Mouse (Mus musculus) embryonic fibroblast, embryonic 13.5 days (primary cell): Measurements from ENCODE around the gene Tm9sf4. TPM values are rescaled to one million over a fixed set of nuclear protein-coding genes. Genes with fewer than 3 reads are reported as not detected.

ENCODE experiments used
- H3K27ac ChIP-seq: 2 replicates; pipeline ENCODE4 v1.5.1; 2012; ENCODE audit warnings: low read length, control low read depth, inconsistent platforms; ENCODE audit not compliant: insufficient read depth
- H3K4me1 ChIP-seq: 2 replicates; pipeline ENCODE4 v1.6.1; 2011; ENCODE audit warnings: low read length; ENCODE audit not compliant: control insufficient read depth, insufficient read depth
- H3K4me3 ChIP-seq: 2 replicates; pipeline ENCODE4 v1.5.1; 2011; ENCODE audit warnings: mild to moderate bottlenecking, control low read depth, low read length; ENCODE audit not compliant: insufficient read depth
- CTCF ChIP-seq: IDR thresholded peaks from 2 replicates; pipeline ENCODE4 v1.5.1; 2011; ENCODE audit warnings: mild to moderate bottlenecking, control low read depth, low read length, moderate library complexity, borderline replicate concordance; ENCODE audit not compliant: insufficient read depth
- POLR2A ChIP-seq: IDR thresholded peaks from 2 replicates; pipeline ENCODE4 v1.6.1; 2011; ENCODE audit warnings: low read depth, mild to moderate bottlenecking, control low read depth, low read length, moderate library complexity
- polyA plus RNA-seq: library from polyadenylated mRNA; stranded (reverse); fragments of >200 nt; gene quantifications from 2 replicates; pipeline ENCODE4 v1.2.4, GENCODE M21; 2011; ENCODE audit warnings: low read depth; ENCODE audit not compliant: missing spikeins, insufficient read length

Gene Tm9sf4
- polyA plus RNA-seq, 1 experiment: 114 TPM

DNA sequence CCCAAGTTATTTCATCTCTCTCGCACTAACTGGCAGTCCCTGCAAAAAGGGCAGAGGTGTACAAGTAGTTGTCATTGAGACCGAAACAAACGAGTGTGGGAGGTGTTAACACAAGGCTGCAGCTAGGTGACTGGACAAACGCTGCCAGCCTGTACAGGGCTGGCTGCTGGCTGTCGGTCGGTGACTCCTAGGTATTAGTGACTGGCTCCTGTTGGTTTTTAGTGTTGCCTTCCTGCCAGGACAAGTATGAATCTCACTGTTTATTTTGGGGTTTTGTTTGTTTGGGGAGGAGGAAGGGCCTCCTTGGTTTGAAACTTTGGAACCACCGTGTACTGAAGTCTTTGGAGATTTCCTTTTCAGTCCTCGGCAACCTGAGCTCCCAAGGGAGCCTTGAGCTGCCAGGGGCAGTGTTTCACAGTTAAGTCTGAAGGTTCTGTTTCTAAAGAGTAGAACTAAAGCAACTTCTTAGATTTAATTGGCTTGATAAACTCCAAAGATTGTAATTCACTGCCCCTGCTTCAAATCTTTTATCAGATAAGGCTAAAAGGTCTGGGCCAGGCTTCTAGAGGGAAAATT, 15.0 kb downstream of the Tm9sf4 start:
- TF ChIP-seq POLR2A: no peak
- no peak for TF ChIP-seq CTCF
- Histone ChIP-seq H3K27ac (no peak overlapping the region), H3K4me1 (peaks cover 14% of the 10 kb centered on the region; the same call in 1 of the 2 replicates), H3K4me3 (no peak overlapping the region)

DNA sequence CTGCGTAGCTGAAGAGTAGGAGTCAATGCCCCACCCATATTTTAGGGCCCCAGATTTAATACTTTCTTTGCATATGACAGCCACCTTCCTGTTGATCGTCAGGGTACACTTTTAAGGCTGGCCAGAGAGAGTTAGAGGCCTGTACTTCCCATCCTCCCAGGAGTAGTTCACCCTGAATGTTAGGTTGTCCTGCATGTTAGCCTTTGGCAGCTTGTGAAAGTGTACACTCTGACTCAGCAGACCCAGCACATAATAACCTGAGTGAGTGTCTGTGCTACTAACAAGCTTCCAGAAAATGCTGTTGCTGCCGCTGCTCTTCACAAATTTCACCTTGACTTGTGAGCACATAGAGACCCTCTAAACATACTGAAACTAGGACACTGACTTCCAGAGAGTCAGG, 16.1 kb downstream of the Tm9sf4 start:
- no peak overlapping the region for H3K27ac ChIP-seq
- no peak for TF ChIP-seq POLR2A
- no peak for TF ChIP-seq CTCF
- peaks cover 14% of the 10 kb centered on the region; the same call in 1 of the 2 replicates for H3K4me1 ChIP-seq
- H3K4me3 ChIP-seq: no peak overlapping the region

DNA sequence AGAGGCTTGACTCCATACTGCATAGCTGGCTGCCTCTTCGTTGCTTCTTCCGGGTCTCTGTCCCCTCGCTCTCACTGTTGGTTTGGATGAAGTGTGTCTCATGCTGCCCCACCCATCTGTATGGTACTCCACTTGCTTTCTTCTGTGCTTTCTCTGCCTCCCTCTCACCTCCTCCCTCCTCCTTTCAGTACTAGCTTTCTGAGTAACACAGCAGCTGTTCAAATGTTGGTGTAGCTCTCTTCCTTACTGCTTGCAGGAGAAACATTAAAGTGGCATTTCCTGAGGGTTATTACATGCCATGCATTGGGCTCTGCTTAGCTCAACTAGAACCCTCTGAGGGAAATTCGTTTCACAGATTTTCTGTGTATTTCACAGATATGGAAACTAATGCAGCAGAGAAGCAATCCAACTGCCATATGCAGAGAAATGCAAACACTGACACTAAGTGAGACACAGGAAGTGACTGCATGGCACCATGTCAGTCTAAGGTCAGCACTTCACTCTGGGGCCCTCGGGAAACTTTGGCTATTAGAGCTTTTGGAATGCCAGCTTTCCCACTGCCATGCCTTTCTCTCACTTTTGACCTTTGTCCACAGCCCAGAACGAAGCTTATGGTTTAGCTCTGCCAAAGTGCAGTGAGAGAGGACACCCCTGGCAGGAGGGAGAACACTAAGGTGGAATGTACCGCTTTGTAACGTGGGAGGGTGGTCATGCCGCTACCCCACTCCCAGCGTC, 18.2 kb downstream of the Tm9sf4 start:
- TF ChIP-seq POLR2A (no peak), CTCF (no peak)
- H3K4me3 ChIP-seq: no peak overlapping the region
- peak overlapping the region; percentile 6; the same call in 1 of the 2 replicates for H3K27ac ChIP-seq
- peaks cover 14% of the 10 kb centered on the region; the same call in 1 of the 2 replicates for H3K4me1 ChIP-seq

DNA sequence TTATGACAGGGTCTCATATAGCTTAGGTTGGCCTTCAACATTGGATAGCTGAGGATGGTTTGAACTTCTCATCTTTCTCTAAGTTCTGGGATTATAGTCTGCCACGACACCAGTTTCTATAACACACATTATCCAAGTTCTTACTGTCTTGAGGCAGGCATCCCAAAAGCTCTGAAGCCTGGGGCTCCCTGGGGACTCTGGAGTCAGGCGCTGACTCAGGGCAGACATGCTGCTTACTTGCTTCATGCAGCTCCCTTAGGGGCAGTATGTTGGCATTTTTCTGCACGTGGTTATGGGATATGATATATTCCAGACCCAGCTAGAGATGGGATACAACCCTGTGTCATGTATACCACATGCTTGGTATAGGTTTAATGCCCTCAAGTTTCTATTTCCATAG, 18.9 kb downstream of the Tm9sf4 start:
- peaks cover 14% of the 10 kb centered on the region; the same call in 1 of the 2 replicates for H3K4me1 ChIP-seq
- no peak overlapping the region for H3K27ac ChIP-seq
- H3K4me3 ChIP-seq: no peak overlapping the region
- TF ChIP-seq CTCF (no peak), POLR2A (no peak)

DNA sequence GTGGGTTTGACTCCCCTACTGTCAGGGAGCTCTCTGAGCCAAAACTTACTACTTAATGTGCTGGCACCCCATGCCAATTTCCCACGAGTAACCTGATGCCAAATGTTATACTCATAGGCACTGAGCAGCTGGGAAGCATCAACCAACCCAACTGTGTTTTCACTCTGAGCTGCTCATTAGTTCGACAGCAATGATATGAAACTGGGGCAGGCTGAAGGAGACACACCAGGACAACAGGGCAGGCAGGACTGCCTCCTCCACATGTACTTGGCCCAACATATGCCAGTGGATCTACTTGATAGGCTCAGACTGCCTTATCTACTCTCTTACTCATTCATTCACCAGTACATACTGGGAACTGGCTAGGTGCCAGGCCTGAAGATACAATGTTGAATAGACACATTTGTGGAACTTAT, 25.1 kb downstream of the Tm9sf4 start:
- no peak for TF ChIP-seq POLR2A
- no peak for TF ChIP-seq CTCF
- Histone ChIP-seq H3K27ac (no peak overlapping the region), H3K4me3 (no peak overlapping the region), H3K4me1 (no peaks in the 10 kb centered on the region)

DNA sequence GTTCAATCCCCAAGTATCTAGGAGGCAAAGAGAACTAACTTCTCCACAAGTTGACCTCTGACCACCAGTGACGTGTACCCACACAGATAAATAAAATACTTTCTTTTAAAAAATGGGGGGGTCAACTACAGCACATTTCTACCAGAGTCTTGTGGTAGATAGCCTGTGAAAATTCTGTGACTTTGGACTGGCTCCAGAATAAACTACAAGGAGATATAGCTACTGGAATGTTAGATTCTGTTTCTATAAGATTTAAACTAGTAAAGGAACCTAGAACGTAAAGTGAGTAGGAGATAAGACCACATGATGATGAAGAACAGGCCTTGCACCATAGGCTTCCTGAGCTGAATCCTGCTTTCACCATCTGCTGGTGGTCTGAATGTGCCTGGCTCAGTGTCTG, 26.7 kb downstream of the Tm9sf4 start:
- H3K4me1 ChIP-seq: no peaks in the 10 kb centered on the region
- TF ChIP-seq POLR2A (no peak), CTCF (no peak)
- H3K27ac ChIP-seq: no peak overlapping the region
- no peak overlapping the region for H3K4me3 ChIP-seq

DNA sequence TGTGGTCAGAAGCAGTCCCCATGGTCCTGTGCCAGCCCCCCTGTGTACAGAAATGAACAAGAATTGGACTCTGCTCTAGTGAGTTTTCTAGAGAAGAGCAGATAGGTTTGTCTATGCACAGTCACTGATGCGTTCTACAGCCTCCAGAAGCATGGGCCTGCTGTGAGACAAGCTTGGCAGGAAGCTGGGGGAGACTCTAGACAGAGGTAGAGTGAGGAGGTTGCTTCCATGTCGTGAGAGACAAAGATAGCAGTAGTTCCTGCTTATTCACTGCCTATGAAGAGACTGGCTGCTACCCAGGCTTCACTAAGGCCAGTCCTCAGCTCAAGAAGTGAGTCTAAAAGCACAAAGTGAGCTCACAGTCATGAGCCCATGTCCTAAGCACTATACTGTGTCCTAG, 30.1 kb downstream of the Tm9sf4 start:
- Histone ChIP-seq H3K4me1 (no peaks in the 10 kb centered on the region), H3K27ac (no peak overlapping the region), H3K4me3 (no peak overlapping the region)
- no peak for TF ChIP-seq POLR2A
- TF ChIP-seq CTCF: no peak

DNA sequence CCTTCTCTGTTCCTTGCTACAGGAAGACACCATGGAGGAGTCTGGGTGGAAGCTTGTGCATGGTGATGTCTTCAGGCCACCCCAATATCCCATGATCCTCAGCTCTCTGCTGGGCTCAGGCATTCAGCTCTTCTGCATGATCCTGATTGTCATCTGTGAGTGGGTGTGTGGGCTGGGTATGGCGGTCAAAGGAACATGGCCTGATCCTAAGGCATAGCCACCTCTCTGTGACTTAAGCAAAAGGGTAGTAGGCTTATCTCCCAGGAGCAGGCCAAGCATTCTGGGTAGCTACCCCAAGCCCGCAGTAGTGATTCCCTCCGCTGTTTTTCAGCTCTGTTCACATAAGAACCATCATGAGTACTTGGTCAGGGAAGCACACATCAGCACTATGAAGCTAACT, 33.2 kb downstream of the Tm9sf4 start:
- TF ChIP-seq POLR2A: no peak
- TF ChIP-seq CTCF: no peak
- Histone ChIP-seq H3K27ac (no peak overlapping the region), H3K4me3 (no peak overlapping the region), H3K4me1 (no peaks in the 10 kb centered on the region)

DNA sequence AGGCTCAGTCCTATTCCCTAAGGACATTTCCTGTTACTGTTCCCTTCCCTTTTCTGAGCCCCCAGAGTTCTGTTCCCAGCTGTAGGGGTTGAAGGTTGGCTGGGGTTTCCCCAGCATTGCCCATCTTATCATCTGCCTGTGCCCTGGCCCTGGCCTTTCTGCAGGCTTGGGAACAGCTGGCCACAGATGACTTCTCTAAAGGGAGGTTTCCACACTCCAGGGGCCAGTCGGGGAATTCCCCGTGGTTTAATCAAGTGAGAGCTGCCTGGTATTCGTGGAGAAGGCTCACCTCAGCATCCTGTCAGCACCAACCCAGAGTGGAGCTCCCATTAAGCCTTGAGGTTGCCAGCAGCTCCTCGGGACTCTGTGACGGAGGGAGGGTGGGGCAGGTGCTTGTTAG, 37.4 kb downstream of the Tm9sf4 start:
- TF ChIP-seq POLR2A: no peak
- H3K4me1 ChIP-seq: no peaks in the 10 kb centered on the region
- H3K27ac ChIP-seq: no peak overlapping the region
- no peak overlapping the region for H3K4me3 ChIP-seq

DNA sequence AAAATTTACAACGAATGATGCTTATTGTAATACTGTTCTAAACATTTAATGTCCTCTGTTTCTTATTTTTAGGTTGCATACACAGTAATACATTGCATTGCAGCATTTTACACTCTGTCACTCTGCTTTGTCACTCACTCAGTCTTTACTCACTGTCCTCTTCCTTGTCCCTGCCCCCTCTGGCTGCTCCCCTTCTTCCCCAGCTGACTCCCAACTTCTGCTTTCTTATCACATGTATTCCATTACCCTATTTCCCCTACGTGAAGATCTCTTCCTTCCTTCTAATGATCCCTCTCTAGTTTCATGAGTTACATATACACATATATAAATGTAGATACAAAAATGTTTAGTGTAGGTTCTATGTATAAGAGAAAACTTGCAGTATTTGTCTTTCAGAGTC, 38.0 kb downstream of the Tm9sf4 start:
- Histone ChIP-seq H3K27ac (no peak overlapping the region), H3K4me1 (no peaks in the 10 kb centered on the region), H3K4me3 (no peak overlapping the region)
- TF ChIP-seq POLR2A (no peak), CTCF (no peak)
